In the genomic region with DNA sequence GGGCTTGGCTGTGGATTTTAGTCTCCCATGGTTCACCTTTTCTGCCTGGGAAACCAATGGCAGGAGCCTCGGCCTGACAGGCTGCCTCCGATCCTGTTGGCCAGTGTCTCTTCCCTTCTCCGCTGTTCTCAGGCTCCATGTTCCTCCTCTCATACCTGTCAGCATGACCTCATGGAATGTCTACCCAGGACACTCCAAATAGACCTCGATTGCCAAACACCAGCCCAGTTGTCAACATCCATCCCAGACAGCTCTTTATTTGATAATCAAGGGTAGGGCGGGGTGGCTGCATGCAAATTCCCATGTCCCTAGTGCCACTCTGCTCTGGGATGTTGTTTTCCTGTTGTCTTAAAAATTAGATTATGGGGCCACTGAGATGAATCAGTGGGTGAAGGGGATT, we compare ENCODE assay signal across 15 mouse cellular contexts.
"Had no signal": no experiment of that assay in that cellular context is flagged by ENCODE, and none has a peak within 500 bp of the region (broad histone marks: within the 10 kb centered on the region; RNA-seq: fewer than 3 reads in every experiment).

No protein-coding gene starts in this region.

- H3K4me3 ChIP-seq: limb, embryonic 12.5 days; liver, embryonic 13.5 days; lung, embryonic 15.5 days; midbrain, embryonic 13.5 days; myocyte; neural tube, embryonic 15.5 days had no signal

- H3K27ac ChIP-seq: kidney, postnatal 0 days; limb, embryonic 12.5 days; liver, embryonic 13.5 days; lung, embryonic 15.5 days; midbrain, embryonic 13.5 days; neural tube, embryonic 15.5 days had no signal

- ATAC-seq: midbrain, embryonic 13.5 days had no signal

- H3K9me3 ChIP-seq: limb, embryonic 12.5 days; liver, embryonic 13.5 days; lung, embryonic 15.5 days; neural tube, embryonic 15.5 days had no signal

- H3K9ac ChIP-seq: limb, embryonic 12.5 days; liver, embryonic 13.5 days; lung, embryonic 15.5 days; midbrain, embryonic 13.5 days; neural tube, embryonic 15.5 days had no signal

- H3K4me1 ChIP-seq: liver, embryonic 13.5 days had no signal

- H3K36me3 ChIP-seq: limb, embryonic 12.5 days; liver, embryonic 13.5 days; lung, embryonic 15.5 days; midbrain, embryonic 13.5 days; neural tube, embryonic 15.5 days had no signal

- H3K4me2 ChIP-seq: limb, embryonic 12.5 days; liver, embryonic 13.5 days; lung, embryonic 15.5 days; midbrain, embryonic 13.5 days; neural tube, embryonic 15.5 days had no signal

- DNase-seq: kidney, adult 9 months; kidney, postnatal 36 days; layer of hippocampus, adult 9-11 months; layer of hippocampus, postnatal 36 days; liver, embryonic 13.5 days; lung, postnatal 14 days; right cerebral cortex, adult 18-20 months; right cerebral cortex, postnatal 25 days; thymus, postnatal 36 days had no signal
